Mouse (Mus musculus) brain, adult 2 months (tissue): ENCODE results near the gene Spock2.
"Not testable (repeated sequence)": the region's sequence is repeated elsewhere in the genome, so short reads cannot be mapped to it uniquely, and the experiment has no call there.

ENCODE experiments used
- DNase-seq: peaks from one replicate; pipeline ENCODE4 v3.0.0; 2011; ENCODE audit warnings: low read depth, low spot score

Spock2 gene

GRCm38 (mm10) chr10:60108321-60109111 is 2.5 kb downstream of the Spock2 start:
- DNase-seq = peak; percentile 88

- peak; percentile 89 for DNase-seq
Measured at GRCm38 (mm10) chr10:60109336-60109735, 3.3 kb downstream of the Spock2 start.

DNA sequence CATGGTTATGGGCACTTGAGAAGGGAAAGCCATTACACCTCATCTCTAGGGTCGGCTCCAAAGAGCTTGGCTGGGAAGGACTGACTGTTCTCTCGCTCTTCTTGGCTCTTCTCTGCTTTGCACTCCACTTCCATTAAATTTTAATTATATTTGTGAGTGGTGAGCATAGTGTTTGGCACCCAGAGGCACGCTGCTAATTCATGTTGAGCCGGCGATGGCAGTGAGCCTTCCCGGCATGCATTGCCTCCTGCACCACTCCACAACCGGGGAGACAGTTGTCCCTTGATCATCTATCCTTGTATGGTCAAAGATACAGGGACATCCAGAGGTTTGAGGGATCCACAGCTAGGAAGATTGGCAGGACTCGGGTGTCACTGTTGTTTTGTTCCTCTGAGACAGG is 4.0 kb downstream of the Spock2 start:
- peak; percentile 65 for DNase-seq

DNA sequence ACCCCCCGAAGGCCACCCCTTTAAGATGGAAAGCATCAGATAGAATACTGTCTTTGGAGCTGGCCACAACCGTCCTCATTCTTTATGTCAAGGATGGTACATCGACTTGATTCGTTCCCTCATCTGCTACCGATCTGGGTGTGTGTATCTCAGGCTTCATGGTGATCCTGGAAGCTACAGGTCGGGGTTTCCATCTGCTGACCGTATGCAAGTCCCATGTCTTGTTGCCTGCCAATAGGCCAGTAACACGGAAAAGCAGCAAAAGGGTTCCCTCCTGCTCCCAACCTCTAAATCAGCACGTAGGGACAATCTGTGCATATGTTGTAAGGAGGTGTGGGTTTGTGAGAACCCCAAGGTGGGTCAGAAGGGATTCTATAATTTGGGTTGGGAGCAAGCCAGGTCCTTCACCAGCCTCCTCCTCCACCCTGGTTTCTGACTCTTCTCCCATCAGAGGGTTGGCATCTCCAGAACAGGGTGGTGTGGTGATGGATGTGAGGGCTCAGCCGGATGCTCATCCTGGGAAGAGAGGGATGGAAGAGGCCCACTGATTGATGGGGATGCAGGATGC is 5.0 kb downstream of the Spock2 start:
- peak; percentile 50 for DNase-seq

- DNase-seq = no peak
Measured at GRCm38 (mm10) chr10:60113965-60114690, 8.1 kb downstream of the Spock2 start.

- DNase-seq = peak; percentile 94
Measured at GRCm38 (mm10) chr10:60115345-60116185, 9.5 kb downstream of the Spock2 start.

GRCm38 (mm10) chr10:60116997-60117396 is 11.0 kb downstream of the Spock2 start:
- no peak for DNase-seq

DNA sequence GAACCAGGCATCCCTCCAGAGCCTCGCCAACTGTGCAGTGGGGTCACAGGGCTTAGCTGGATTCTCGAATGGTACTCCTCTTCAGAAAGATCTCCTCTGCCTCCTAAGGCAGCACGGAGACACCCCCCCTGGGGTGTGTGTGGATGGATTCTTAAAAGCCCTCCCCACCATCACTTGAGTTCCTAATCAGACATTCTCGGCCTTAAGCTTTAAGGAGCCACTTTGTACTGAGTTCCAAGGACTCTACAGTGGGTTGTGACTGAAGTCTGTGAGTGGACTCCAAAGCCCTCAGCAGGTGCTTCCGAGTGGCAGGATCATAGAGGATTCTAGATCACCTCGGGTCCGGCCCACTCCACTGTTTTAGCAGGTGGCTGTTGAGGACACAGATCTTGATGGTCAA is 12.4 kb downstream of the Spock2 start:
- no peak for DNase-seq

GRCm38 (mm10) chr10:60120630-60121029 is 14.6 kb downstream of the Spock2 start:
- DNase-seq = peak; percentile 84

DNA sequence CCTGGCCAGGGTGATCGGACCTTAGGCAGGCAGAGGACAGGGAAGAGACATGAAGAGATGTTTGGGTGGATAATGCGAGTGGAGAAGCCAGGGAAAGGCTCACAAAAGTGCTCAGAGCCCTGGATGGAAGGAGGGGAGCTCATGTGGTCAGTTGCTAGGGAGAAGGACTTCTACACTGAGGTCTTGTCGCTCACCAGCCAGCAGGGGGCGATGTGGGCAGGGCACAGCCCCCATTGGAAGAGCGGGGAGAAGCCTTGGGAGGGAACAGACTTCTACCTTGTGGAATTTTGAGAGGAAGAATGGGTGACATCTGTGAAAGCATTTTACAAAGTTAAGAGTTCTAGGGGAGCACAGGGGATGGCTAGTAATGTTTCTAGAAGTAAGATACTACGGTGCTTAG is 18.1 kb downstream of the Spock2 start:
- DNase-seq = peak; percentile 47

DNA sequence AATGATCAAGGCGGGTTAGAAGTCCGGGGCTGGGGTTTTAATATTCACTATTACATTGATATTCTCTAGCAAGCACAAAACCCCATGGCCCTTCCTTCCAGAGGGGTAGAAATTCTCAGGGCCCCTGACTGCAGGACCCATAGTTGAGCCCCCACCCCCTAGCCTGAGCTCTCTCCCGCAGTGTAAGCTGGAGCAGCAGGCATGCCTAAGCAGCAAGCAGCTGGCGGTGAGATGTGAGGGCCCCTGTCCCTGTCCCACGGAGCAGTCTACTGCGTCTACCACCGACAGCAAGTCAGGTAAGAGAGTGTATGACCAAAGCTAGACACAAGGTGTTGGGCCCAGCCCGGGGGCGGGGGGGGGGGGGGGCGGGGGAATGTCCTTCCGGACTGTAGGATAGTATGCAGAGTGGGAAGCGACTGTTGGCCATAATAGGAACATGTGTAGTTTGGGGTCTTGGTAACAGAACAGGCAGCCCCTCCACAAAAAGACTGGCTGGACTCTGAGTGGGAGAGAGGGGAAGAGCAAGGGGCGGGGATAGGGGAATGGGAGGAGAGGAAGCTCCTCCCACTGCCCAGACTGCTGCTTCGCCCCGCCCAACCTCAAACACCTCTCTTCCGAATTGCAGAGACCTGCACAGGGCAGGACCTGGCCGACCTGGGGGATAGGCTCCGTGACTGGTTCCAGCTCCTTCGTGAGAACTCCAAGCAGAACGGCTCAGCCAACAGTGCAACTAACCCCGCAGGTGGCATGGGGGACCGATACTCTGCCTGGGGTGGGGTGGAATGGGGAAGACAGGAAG is 19.7 kb downstream of the Spock2 start:
- no peak for DNase-seq

DNA sequence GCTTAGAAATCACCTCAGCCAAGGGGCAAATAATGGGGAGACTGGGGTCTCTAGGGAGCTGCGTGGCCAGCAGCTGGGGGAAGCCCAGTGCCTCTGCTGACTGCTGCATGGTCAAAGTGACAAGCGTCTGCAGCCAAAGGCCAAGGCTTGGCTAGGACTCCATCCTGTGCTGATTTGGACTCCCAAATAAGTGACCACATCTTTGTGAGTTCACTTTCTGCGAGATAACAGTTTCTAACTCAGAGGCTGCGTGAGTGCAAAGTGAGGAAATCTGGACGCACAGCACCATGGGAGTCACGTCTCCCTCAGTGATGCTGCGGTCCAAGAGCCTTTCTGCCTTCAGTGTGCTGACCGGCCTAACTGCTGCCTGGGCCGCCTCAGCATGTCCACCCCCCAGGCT is 22.3 kb downstream of the Spock2 start:
- DNase-seq = no peak

DNA sequence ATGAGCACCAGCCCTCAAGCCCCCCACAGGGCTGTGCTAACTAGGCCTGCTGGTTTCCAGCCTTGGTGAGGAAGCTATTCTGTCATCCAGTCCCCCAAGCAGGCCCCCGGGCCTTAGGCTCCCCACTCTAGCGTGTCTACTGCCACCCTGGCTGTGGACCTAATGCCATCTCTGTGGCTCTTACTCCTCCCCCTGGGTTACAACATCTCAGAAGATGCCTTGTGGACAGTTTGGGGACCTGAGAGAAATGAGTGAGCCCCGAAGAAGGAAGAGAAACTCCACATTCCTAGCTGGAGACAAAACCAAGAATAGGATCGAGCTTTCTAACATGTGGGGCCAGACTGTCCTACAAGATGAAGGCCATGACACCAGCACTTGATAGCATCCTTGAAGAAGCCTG is 24.5 kb downstream of the Spock2 start:
- no peak for DNase-seq

- no peak for DNase-seq
Measured at GRCm38 (mm10) chr10:60133501-60133900, 27.5 kb downstream of the Spock2 start.

DNA sequence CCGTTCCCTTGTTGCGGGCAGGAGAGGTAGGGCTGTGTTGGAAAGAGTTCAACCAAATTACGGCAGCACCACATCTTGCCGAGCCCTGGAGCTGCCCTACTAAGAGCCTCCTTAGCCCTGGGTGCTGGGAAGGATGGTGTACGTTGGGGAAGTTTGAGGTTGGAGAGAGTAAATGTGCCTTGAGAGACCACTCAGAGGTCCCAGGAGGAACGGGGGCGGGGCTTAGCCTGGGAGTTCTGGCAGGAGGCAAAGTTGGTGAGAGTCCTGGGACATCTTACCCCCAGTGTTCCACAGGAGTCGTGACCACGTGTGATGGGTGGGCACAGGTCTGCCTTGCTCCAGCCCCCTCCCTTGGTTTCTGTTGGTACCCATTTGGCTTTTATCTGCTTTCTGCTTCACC is 28.2 kb downstream of the Spock2 start:
- no peak for DNase-seq

DNA sequence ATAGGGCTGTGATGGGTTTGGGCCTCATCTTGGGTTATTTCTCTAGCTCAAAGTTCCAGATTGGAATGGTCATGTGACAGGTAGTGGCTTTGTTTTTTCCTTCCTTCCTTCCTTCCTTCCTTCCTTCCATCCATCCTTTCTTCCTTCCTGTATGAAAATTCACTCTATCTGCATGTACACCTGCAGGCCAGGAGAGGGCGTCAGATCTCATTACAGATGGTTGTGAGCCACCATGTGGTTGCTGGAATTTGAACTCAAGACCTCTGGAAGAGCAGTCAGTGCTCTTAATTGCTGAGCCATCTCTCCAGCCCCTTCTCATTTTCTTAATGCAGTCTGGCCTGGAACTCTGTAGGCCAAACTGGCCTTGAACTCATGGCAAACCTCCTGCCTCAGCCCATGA is 30.0 kb downstream of the Spock2 start:
- DNase-seq = not testable (repeated sequence)

DNA sequence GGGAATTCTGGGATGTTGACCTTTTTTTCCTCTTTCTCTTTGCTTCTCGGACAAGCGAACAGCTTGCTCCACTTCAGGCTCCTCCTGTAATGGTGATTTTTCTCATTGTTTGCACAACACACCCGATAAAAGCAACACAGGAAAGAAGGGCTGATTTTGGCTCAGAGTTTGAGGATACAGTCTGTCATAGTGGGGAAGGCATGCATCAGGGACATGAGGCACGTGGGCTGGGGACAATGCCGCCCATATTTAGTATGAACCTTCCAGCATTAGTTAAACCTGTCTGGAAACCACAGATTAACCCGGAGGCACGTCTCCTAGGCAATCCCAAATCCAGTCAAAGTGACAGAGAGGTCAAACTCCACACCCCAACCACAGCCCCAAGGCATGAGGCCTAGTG is 30.9 kb downstream of the Spock2 start:
- peak; percentile 53 for DNase-seq

GRCm38 (mm10) chr10:60138680-60139079 is 32.7 kb downstream of the Spock2 start:
- DNase-seq = no peak

DNA sequence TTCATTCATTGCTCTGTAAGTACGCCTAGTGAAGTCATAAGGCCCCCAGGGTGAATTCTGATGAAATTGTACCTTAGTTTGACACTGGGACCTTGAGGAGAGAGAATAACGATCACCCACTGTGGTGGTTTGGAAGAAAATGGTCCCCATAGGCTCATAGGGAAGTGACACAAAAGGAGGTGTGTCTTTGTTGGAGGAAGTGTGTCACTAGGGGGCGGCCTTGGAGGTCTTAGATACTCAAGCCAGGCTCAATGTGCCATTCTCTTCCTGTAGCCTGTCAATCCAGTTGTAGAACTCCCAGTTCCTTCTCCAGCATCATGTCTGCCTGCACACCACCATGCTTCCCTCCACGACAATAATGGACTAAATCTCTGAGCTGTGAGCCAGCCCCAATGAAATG is 34.7 kb downstream of the Spock2 start:
- DNase-seq = no peak

- DNase-seq = no peak
Measured at GRCm38 (mm10) chr10:60141656-60142160, 35.7 kb downstream of the Spock2 start.
